Mouse (Mus musculus): ENCODE data around the gene Slc44a1.

DNA sequence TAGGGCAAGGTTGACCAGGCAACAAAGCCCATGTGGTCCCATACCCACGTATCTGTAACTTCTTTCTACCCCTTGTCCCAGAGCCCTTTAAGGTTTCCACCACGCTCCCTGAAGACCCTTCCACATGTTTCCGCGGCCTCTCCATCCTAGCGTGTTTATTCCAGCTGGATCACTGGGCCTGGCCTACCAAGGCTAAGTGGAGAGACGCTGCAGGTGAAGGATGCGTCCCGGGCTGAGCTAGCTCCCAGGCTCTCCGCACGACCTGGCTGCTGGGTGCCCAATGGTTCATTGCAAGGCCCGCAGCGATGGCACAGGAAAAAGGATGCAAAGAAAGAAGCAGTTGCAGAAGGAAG lies 190.7 kb downstream of the Slc44a1 start:
- TF ChIP-seq CTCF (IDR thresholded peaks at IDR 0.05; ENCODE audit: low read depth, low read length) (no peak), POLR2A (IDR thresholded peaks at IDR 0.05; ENCODE audit: extremely low read depth, insufficient read depth, low read length) (no peak)
